Mouse (Mus musculus) spleen, postnatal 4 days (tissue): ENCODE results near the gene Prkci.

Experiments
- DNase-seq, 2 experiments: peaks; one replicate each; pipeline ENCODE4 v3.0.0; 2022; ENCODE audit warnings: low spot score in 2 of 2

The Prkci gene

GRCm38 (mm10) chr3:31042992-31043391 is 47.4 kb downstream of the Prkci start:
- no peak for DNase-seq

- DNase-seq = no peak
Measured at GRCm38 (mm10) chr3:31047263-31047662, 51.7 kb downstream of the Prkci start.

- DNase-seq = no peak
Measured at GRCm38 (mm10) chr3:31049087-31049486, 53.5 kb downstream of the Prkci start.

GRCm38 (mm10) chr3:31050375-31050774 is 54.8 kb downstream of the Prkci start:
- no peak for DNase-seq

GRCm38 (mm10) chr3:31051730-31052129 is 56.2 kb downstream of the Prkci start:
- DNase-seq = no peak

GRCm38 (mm10) chr3:31053191-31053590 is 57.6 kb downstream of the Prkci start:
- no peak for DNase-seq

- DNase-seq = no peak
Measured at GRCm38 (mm10) chr3:31054888-31055287, 59.3 kb downstream of the Prkci start.

- no peak for DNase-seq
Measured at GRCm38 (mm10) chr3:31056047-31056650, 60.6 kb downstream of the Prkci start.

- DNase-seq = peak; percentile 73 to 76
Measured at GRCm38 (mm10) chr3:31056651-31057627, 61.4 kb downstream of the Prkci start.

- no peak for DNase-seq
Measured at GRCm38 (mm10) chr3:31060745-31061102, 65.2 kb downstream of the Prkci start.

GRCm38 (mm10) chr3:31061103-31061785 is 65.7 kb downstream of the Prkci start:
- peak; percentile 19 to 66 for DNase-seq

GRCm38 (mm10) chr3:31061786-31062120 is 66.2 kb downstream of the Prkci start:
- peak in 1 of 2 experiments; percentile 20 for DNase-seq

- no peak for DNase-seq
Measured at GRCm38 (mm10) chr3:31062325-31062724, 66.8 kb downstream of the Prkci start.

- DNase-seq = no peak
Measured at GRCm38 (mm10) chr3:31068482-31068881, 72.9 kb downstream of the Prkci start.

GRCm38 (mm10) chr3:31071804-31072203 is 76.3 kb downstream of the Prkci start:
- DNase-seq = no peak

GRCm38 (mm10) chr3:31075808-31076207 is 80.3 kb downstream of the Prkci start:
- no peak for DNase-seq

- no peak for DNase-seq
Measured at GRCm38 (mm10) chr3:31077068-31077703, 81.6 kb downstream of the Prkci start.

GRCm38 (mm10) chr3:31079450-31079849 is 83.9 kb downstream of the Prkci start:
- no peak for DNase-seq

GRCm38 (mm10) chr3:31080791-31081502 is 85.4 kb downstream of the Prkci start:
- no peak for DNase-seq

GRCm38 (mm10) chr3:31082838-31083506 is 87.4 kb downstream of the Prkci start:
- DNase-seq = no peak
